Mouse (Mus musculus) C2C12 (cell line): ENCODE measurements around the gene Gtpbp8.

Experiments used
- CEBPB ChIP-seq: IDR thresholded peaks from one replicate; pipeline ENCODE4 v1.6.1; 2011; ENCODE audit warnings: low read depth, mild to moderate bottlenecking, control low read depth, moderate library complexity
- CTCF ChIP-seq: IDR thresholded peaks from one replicate; pipeline ENCODE4 v1.5.1; 2011; ENCODE audit not compliant: control insufficient read depth, insufficient read depth, insufficient read length
- FOSL1 ChIP-seq: IDR thresholded peaks from one replicate; pipeline ENCODE4 v1.8.0; 2011; ENCODE audit warnings: mild to moderate bottlenecking, low read length; ENCODE audit not compliant: poor library complexity, insufficient read depth, severe bottlenecking
- MAX ChIP-seq: IDR thresholded peaks from one replicate; pipeline ENCODE4 v1.6.1; 2011; ENCODE audit warnings: mild to moderate bottlenecking, control low read depth
- MYOD1 ChIP-seq: IDR thresholded peaks from one replicate; pipeline ENCODE4 v1.6.1; 2011; ENCODE audit warnings: low read depth; ENCODE audit not compliant: control insufficient read depth, insufficient read length
- MYOG ChIP-seq: IDR thresholded peaks from one replicate; pipeline ENCODE4 v1.6.1; 2011; ENCODE audit not compliant: control insufficient read depth, insufficient read length; ENCODE audit errors: extremely low read depth
- USF1 ChIP-seq: IDR thresholded peaks from one replicate; pipeline ENCODE4 v1.6.1; 2011; ENCODE audit warnings: low read depth, mild to moderate bottlenecking, control low read depth, moderate library complexity

DNA sequence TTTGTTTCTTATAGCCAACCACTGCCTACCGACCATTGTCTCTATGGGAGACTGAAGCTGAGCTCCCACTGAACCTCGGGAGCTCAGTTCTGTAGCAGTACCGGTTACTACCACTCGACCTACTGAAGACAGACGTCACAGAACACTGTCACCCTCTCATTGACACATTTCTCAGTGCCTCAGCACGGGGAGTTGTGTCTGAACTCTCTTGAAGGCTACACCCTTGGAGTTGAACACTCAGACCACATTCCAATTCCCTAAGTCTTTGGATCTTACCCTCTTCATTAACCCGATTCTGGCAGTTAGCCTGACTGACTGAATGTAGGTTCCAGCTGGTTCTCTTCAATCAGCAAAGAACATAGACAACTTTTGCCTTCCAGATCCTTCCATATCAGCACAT is 26.8 kb downstream of the Gtpbp8 start:
- TF ChIP-seq CTCF (no peak), MYOG (no peak), USF1 (no peak), MYOD1 (no peak), MAX (no peak), CEBPB (no peak), FOSL1 (no peak)
